In the genomic region with DNA sequence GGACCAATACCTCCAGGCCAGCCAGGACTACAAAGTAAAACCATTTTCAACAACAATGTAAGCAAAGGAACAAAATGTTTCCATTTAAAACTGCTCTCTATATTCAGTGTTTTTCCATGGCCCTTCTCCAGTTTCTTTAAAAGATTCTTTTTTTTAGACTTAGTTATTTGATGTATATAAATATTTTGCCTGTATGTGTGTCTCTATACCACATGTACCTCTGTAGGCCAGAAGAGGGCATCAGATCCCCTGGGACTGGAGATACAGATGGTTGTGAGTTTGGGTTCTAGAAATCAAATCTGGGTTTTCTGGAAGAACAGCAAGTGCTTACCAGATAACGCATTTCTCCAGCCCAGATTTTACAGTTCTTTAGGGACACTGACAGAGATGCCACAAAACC, we compare ENCODE assay signal across 1 mouse cellular context.
TF ChIP-seq lines count a peak whose summit lies in the region.

No protein-coding gene starts in this region.

TF ChIP-seq in CH12.LX, 34 proteins besides CTCF, POLR2A, EP300 and RAD21:
- TF ChIP-seq HCFC1 (IDR thresholded peaks at IDR 0.05; ENCODE audit: low read depth, low read length) (no peak), PAX5 (IDR thresholded peaks at IDR 0.05; ENCODE audit: low read length) (no peak), MEF2A (IDR thresholded peaks at IDR 0.05; ENCODE audit: borderline replicate concordance, low read depth, low read length) (no peak), USF2 (conservative IDR thresholded peaks at IDR 0.05; ENCODE audit: low read depth, low read length) (no peak), NRF1 (IDR thresholded peaks at IDR 0.05; ENCODE audit: low read depth, low read length) (no peak), MYC (IDR thresholded peaks at IDR 0.05; ENCODE audit: low read depth, low read length) (no peak), MAX (IDR thresholded peaks at IDR 0.05; ENCODE audit: low read length) (no peak), CHD2 (IDR thresholded peaks at IDR 0.05; ENCODE audit: low read length) (no peak)
